Mouse (Mus musculus): ENCODE results near the gene Calml4.
A peak's percentile ranks its signal among the peaks of the same experiment; 100 is the strongest.
"Not testable (repeated sequence)": the region's sequence is repeated elsewhere in the genome, so short reads cannot be mapped to it uniquely, and the experiment has no call there.

The Calml4 gene

DNA sequence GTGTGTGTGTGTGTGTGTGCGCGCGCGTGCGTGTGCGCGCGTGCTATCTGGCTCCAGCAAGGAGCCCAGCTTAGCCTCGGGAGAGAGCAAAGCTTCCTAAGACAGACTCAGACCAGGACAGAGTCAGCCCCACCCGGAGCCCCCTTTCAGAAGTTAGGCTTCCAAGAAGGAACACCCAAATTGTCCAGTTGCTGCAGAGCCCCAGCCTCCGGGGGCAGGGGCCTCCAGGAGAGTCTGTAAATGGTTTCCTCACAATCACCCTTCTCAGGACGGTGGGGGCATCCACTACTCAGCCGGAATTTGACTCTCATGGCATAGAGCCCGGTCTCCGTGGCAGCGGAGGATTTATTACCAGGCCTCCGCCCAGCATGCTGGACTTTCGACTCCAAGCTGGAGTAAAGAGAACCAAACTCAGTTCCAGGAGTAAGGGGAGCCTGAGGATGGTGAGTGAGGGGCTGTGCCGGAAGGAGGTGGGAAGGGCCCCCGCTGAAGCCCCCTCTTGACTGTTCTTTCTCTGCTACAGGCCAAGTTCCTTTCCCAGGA, at the start of gene Calml4:
Gene Calml4, plus strand, starts transcription at position 362 of the 543 bp plus-strand sequence.
- peak in 1 of 2 experiments; percentile 38 for DNase-seq (ENCODE audit: low spot score in 2 of 2)

DNA sequence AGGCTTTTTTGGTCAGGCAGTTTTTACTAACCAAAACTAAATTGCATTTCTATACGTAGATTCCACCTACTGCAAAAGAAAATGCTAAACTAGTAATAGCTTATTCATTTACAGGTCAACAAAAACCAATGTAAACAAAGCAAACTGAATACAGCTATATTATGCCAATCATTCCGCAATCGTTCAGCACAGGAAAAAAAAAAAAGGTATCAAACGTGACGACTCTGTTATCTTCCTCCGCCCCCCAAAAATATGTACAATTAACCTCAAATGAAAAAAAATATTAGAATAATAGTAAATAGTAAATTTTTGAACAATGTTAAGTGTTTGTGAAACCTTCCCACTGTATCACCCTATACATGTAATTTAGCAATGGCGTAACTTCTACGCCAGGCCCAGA, 47.8 kb upstream of the Calml4 start:
- no peak for DNase-seq (ENCODE audit: low spot score in 2 of 2)

GRCm38 (mm10) chr9:62810543-62811515, 47.1 kb upstream of the Calml4 start:
- peak; percentile 62 to 66 for DNase-seq (ENCODE audit: low spot score in 2 of 2)

DNA sequence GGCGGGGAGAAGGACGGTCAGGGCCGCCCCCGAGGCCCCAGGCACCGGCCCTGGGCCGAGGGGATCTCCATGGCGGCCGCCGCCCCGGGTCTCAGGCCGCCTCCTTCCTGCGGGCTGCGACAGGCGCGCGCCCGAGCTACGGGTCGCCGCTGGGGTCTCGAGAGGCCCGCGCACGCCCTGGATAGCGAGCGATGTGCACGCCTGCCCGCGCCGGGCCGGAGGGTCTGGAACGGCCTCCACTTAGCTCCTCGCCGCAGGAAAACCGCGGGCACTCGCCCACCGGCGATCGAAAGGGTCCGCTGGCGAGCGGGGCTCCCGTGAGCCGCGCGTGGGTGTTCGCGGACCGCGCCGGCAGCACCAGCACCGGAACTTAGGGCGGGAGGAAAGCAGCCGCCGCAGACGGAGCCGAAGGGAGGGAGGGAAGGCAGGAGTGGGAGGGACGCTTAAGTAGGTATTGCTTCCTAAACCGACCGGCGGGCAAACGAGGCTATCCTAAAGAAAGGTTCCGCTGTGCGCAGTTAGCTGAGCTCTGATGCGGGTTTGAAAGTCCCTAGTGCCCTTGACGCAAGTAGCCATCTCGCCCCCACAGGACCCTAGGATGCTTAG, 46.3 kb upstream of the Calml4 start, which contains the start of gene Fem1b:
Gene Fem1b, minus strand, starts transcription at position 419 of the 606 bp plus-strand sequence.
- peak; percentile 92 to 93 for DNase-seq (ENCODE audit: low spot score in 2 of 2)

GRCm38 (mm10) chr9:62812216-62813049, 45.4 kb upstream of the Calml4 start:
- DNase-seq (ENCODE audit: low spot score in 2 of 2), result no peak

- no peak for DNase-seq (ENCODE audit: low spot score in 2 of 2)
Measured at GRCm38 (mm10) chr9:62814751-62815150, 43.1 kb upstream of the Calml4 start.

DNA sequence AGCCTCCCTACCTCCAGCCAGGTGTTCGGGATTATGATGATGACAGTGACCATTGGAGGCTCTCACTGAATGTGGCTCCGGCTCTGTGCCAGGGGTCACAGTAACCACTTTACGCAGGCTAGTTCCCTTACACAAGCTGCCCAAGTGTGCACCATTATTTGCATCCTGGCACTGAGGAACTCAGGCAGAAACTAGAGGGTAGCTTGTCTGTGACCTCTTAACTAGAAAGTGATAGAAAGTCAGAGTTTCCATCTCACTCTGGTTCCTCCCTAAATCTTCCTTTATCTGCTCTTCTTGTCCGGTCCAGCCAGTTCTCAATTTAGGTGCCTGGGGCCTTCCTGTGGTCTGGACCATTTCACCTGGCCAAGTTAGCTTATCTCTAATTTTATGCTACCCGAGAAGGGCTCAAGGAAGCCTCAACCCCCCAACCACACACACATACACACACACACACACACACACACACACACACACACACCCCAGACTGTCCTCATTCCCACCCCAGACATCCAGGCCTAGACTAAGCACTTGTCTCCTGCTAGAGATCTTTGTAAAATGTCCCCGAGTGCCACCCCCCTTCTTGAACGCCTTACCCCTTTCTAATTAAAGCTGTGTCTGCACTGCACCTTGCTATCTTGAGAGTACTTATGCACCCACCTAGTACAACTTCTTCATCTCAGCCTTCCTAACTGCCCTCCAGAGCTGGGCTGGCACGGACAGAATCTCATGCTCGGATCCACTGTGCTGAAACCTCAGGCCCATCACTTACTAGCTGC, 41.4 kb upstream of the Calml4 start:
- no peak for DNase-seq (ENCODE audit: low spot score in 2 of 2)

GRCm38 (mm10) chr9:62817099-62817571, 40.7 kb upstream of the Calml4 start:
- DNase-seq (ENCODE audit: low spot score in 2 of 2), result no peak

DNA sequence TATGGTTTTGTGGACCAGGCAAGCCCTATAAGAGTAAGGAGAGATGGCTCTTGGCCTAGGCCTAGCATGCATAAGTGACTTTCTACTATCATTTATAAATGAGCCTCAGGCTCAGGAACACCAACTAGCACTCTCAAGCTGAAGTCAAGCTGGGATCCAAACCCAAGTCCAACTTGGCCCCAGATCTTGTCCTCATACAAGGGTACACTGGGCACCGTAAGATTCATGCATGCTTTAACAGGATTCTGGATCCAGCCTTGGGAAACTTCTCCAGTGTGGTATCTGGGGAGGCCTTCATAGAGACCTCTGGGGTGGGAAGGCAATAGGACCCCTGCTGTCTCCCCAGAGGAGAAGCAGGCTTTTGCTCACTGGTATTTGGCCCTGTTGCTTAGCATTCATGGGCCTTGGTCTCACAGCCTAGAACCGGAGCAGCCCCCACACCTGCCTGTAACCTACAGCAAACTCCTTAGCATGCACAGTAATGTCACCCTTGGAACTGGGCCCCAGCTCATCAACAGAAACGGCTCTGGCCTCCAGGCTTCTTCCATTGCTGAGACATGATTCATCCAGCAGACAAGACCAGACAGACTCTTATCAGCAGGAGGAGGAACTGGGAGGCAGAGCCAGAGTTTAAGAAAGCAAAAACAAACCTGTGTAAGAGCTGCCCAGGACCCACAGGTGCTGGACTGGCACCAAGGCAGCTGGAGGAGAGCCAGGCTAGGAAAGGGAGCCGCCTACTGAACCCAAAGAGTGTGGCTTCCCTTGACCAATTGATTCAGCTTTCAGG, 39.9 kb upstream of the Calml4 start:
- DNase-seq (ENCODE audit: low spot score in 2 of 2), result no peak

- DNase-seq (ENCODE audit: low spot score in 2 of 2), result no peak
Measured at GRCm38 (mm10) chr9:62819494-62819893, 38.4 kb upstream of the Calml4 start.

DNA sequence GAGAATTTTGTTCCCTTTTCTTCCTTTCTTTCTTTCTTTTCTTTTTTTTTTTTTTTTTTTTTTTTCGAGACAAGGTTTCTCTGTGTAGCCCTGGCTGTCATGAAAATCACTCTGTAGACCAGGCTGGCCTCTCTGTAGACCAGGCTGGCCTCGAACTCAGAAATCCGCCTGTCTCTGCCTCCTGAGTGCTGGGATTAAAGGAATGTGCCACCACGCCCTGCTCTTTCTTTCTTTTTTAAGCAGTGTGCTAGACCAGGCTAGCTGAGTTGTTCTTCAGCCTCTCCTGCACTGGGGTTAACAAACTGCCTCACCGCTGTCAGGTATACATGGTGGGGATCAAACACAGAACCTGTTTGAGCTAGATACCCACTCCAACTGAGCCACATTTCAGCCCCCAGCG, 38.0 kb upstream of the Calml4 start:
- DNase-seq (ENCODE audit: low spot score in 2 of 2), result not testable (repeated sequence)

DNA sequence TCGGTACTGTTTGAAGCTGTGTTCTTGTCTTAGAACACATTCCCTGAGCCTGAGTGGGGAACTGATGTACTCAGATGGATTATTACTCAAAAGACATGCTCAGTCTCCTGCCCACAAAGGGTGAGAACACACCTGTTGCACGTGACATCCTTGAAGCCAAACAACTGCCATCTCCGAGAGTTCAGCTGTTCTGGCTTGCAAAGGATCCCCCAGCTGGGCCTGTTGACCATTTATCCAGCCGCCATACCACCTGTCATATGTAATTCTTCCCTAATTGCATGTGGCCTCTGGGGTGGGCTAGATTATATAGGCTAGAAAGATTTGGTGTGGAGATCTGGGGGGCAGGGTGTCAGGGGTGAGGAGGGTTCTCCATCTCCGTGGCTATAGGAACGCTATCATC, 37.1 kb upstream of the Calml4 start:
- no peak for DNase-seq (ENCODE audit: low spot score in 2 of 2)

DNA sequence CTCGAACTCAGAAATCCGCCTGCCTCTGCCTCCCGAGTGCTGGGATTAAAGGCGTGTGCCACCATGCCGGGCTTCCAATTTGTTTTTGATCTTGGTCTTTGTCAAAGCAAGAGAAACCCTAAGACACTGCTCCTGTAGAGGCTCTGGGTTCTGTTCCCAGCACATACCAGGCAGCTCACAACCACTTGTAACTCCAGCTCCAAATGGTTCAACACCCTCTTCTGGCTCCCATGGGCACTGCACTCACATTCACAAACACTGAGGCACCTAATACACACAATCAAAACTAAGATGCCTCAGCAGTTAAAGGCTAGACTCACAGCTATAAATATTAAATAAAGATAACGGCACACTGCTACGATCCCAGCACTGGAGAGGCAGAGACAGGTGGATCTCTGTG, 36.1 kb upstream of the Calml4 start:
- no peak for DNase-seq (ENCODE audit: low spot score in 2 of 2)

- no peak for DNase-seq (ENCODE audit: low spot score in 2 of 2)
Measured at GRCm38 (mm10) chr9:62825791-62826393, 32.0 kb upstream of the Calml4 start.

- DNase-seq (ENCODE audit: low spot score in 2 of 2), result no peak
Measured at GRCm38 (mm10) chr9:62826456-62826855, 31.4 kb upstream of the Calml4 start.

GRCm38 (mm10) chr9:62827939-62828652, 29.8 kb upstream of the Calml4 start:
- DNase-seq (ENCODE audit: low spot score in 2 of 2), result peak in 1 of 2 experiments; percentile 40

DNA sequence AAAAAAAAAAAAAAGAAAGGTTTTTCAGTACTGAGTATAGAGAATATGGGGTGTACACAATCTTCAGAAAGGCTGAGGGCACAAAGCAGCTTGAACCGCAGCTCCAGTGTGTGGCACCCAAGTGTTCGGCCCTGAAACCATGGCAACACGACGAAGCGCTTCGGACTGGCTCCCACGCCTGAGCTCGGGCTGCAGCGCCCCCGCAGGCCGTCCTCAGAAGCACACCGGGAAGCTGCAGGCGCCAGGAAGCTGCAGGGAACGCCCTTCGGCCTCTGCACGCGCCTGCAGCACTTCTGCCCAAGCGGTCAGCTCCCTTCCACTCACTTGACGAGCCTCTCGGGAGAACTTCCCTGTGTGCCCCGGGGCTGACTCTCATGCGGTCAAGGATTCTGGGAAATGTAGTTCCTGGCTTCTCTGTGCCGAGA, 29.2 kb upstream of the Calml4 start:
- DNase-seq (ENCODE audit: low spot score in 2 of 2), result peak; percentile 92 to 95

GRCm38 (mm10) chr9:62829877-62830276, 28.0 kb upstream of the Calml4 start:
- no peak for DNase-seq (ENCODE audit: low spot score in 2 of 2)

GRCm38 (mm10) chr9:62834906-62835305, 23.0 kb upstream of the Calml4 start:
- DNase-seq (ENCODE audit: low spot score in 2 of 2), result no peak
